Mouse (Mus musculus) frontal cortex, postnatal 25 days (tissue): ENCODE results near the gene Klk1b4.

Source experiments
- DNase-seq, 2 experiments: peaks; one replicate each; pipeline ENCODE4 v3.0.0; 2022; ENCODE audit warnings: low spot score in 2 of 2

The Klk1b4 gene

DNA sequence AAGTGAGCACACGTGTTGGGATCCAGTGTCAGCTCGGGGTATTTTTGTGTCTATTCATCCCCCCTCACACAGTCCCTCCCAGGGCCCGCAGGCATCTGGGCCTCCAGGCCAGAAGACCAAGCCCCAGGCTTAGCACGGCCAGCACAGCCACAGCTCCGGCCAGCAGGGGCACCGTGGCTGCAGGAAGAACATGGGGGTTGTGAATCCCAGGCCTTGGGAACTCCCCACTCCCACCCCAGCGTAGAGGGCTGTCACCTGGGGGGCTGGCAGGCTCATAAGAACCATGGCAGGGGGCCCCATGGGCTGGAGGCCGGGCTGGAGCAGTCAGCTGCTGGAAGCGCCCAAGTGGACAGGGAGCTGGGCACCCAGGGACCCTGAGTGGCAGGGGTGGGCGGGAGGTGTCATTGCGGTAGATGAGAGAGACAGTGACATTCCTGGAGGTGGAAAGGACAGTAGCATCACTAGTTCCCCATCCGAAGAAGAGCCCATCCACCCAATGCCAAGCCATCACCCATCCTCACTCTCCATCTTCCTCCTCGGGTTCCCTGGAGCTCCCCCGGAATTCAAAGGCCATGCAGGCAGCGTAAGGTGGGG lies 45.9 kb downstream of the Klk1b4 start:
- no peak for DNase-seq

DNA sequence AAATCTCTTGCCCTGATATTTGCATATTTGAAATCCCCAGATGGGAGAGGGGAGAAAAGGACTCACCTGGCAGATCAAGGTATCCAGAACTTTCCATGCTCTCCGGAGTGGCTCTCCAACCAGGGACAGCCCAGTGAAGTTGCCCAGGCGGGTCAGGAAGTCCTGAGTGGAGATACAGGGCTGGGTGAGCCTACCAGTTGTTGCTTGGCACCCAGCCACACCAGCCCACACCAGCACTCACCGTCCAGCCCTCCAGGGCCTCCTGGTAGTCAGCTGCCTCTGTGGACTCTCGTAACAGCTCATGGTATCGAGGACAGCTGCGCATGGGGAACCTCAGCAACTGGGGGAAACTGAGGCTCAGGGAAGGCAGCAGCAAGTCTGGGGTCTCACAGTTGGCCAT lies 47.7 kb downstream of the Klk1b4 start:
- DNase-seq: no peak

DNA sequence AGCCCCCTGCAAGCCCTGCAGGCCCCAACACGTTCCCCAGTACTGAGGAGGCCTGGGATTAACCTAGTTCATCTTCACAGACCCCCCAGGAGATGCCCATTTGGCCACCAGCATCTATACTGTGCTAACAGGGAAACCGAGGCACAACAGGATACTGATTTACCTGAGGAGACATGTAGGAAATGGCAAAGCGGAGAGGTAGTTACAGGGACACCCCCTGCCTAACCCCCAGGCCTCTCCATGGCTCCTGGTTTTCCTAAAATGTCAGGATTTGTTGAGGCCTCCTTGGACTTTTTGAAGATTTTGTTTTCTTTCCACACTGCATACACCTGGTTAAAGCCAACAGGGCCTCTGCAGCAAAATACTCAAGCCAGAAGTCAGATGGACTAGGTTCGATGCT lies 50.0 kb downstream of the Klk1b4 start, which contains the start of gene Acp4:
Gene Acp4 (minus strand): TSS at position 101 of the 400 bp plus-strand sequence.
- DNase-seq: no peak

DNA sequence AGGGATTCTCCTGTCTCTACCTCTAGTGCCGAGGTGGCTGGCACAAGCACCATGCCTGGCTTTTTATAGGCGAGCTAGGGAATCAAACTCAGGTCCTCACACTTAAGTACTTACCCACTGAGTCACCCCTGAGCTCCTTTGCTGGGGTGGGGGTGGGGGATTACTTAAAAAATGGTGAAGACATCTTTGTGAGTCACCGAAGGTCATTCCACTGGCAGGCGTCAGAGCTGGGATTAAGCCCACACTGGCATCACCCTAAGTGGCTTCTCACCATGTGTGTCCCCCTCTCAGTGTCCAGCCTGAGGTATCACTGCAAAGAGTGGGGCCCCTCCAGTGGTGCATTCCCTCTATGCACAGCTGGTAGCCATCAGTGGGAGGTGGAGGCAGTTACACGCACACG lies 53.2 kb downstream of the Klk1b4 start:
- no peak for DNase-seq

DNA sequence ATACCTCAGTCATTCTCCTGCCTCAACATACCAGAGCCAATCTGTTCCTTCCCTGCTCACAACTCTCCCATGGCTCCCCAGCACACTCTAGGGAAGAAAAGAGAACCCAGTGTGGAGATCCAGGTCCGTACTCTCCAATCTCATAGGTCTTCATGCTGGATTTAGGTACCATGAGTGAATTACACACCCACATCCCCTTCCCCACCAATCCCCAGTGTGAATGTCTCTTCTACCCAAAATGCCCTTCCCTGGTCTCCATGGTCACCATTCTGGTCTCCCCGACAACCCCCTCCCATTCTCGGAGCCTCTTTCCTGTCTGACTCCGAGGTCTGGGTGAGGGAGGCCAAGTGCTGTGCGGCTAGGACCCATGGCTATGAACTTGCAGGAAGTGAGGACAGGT lies 53.9 kb downstream of the Klk1b4 start, which contains the start of gene Gm15517:
Gene Gm15517 (plus strand): TSS at position 301 of the 400 bp plus-strand sequence.
- DNase-seq: no peak
